Mouse (Mus musculus): Measurements from ENCODE around the gene A830005F24Rik.
A peak's percentile ranks its signal among the peaks of the same experiment; 100 is the strongest.

A830005F24Rik gene

GRCm38 (mm10) chr13:48545476-48546281, 32.3 kb downstream of the A830005F24Rik start:
- peak; percentile 94 to 95 for DNase-seq

GRCm38 (mm10) chr13:48546330-48546917, 33.1 kb downstream of the A830005F24Rik start:
- peak; percentile 99 for DNase-seq

- DNase-seq = no peak
Measured at GRCm38 (mm10) chr13:48547623-48548022, 34.3 kb downstream of the A830005F24Rik start.

GRCm38 (mm10) chr13:48548296-48548695, 34.9 kb downstream of the A830005F24Rik start:
- DNase-seq = no peak

GRCm38 (mm10) chr13:48552181-48553090, 39.1 kb downstream of the A830005F24Rik start:
- DNase-seq = peak; percentile 25 to 29

GRCm38 (mm10) chr13:48553511-48553910, 40.1 kb downstream of the A830005F24Rik start:
- no peak for DNase-seq

- DNase-seq = no peak
Measured at GRCm38 (mm10) chr13:48554552-48554951, 41.2 kb downstream of the A830005F24Rik start.

GRCm38 (mm10) chr13:48555976-48556375, 42.6 kb downstream of the A830005F24Rik start:
- no peak for DNase-seq

- DNase-seq = no peak
Measured at GRCm38 (mm10) chr13:48561481-48561880, 48.1 kb downstream of the A830005F24Rik start.

- no peak for DNase-seq
Measured at GRCm38 (mm10) chr13:48562336-48562735, 49.0 kb downstream of the A830005F24Rik start.

All from thymus, adult 18-20 months (tissue).